Mouse (Mus musculus): ENCODE measurements at regions not wholly inside any gene's neighbourhood (a gene's known extent, or its start where the extent isn't known, plus 50 kb on each side); places are given as distances from the start of the nearest gene placed in this dataset.

DNA sequence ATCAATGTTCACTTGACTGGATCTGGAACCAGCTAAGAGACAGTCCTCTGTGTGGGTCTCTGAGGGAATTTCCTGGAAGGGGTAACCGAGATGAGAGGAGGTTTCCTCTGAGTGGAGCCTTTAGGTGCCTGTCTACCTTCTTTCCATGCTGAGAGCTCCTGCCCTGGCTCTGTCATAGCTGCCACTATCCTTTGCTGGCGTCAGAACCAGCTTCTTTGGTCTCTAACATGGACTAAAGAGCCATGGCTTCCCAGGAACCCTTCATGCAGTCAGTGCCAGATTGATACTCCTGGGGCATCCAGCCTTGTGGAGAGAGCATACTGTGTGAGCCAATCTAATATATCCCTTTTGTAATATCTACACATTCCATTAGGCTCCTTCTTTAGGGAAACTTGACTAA lies 209.9 kb upstream of the Gm5148 start:
- intact Hi-C loops (cut with DNase I), result no loop called here

DNA sequence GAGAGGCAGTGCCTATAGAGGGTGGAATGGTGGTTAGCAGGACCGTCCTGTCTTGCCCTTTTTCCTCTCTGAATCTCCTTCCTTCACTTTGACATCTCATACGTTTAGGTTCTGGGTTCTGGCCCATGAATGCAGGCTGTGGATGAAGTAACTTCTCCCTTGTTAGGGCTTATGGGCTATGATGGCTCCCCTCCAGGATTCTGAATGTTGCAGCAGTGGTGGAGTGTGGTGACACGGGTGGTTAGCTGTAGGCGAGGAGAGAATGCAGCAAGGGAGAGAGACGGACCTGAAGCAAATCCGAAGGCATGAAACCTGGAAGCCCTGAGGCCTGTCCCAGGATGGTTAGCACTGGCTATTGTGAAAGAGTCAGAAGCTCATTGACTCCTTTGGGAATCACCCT lies 204.4 kb upstream of the Gm5148 start:
- intact Hi-C loops (cut with DNase I), result no loop called here

DNA sequence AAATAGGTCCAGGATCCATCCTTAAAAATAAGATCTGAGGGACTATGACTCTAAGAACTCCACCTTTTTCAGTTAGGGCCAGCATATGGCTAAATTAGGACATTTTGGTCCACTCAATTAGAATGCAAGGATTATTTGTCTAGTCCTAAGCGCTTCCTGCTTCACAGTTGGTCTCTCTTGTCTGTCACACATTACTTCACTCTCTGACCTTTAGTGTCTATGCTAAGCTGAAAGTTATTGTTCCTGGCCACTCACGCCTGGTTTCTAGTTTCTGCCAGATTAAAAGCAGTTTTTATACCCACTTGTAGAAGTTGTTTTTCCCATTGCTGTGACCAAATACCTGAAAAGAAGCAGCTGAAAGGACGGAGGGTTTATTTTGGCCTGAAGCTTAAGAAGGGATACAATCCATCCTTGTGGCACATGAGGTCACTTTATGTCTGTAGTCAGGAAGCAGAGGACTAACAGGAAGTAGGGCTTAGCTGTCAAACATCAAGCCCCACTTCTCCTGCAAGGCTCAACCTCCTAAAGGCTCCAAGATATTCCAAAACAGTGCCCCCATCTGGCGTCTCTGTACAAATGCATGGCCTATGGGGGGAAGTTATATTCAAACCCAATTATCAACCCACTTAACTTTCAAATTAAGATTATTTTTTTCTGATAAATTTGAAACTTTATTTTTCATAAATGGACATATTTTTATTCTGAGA lies 195.3 kb upstream of the Gm5148 start:
- intact Hi-C loops (cut with DNase I), result loop anchor here (10.0 kb wide), 2 partner anchors 165 to 275 kb away; no protein-coding TSS in a partner anchor

DNA sequence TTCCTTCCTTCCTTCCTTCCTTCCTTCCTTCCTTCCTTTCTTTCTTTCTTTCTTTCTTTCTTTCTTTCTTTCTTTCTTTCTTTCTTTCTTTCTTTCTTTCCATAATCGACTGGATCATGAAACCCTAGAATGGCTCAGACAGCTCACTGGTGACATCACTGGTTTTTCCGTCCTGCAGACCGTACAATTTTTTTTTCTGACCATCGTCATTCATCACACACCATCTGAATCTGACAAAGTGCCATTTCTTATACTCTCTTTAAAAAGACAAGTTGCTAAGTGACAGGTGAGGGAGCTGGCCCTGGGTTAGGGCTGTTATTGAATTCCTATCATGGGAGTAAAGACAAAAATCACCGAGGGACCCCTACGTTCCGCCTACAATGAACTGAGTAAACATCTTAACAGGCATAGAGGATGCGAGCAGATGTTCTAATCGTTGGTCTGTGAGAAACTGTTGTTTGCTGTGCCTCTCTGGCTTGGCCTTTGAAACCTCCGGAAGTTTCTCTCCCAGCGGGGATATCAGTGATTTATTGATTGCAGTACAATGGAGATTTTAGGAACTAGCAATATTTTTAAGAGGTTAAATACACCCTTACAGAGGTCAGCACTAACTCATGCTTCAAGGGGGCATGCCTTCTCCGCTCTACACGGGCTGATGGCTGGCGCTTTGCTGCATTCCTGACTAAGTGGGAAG lies 192.6 kb upstream of the Gm5148 start:
- intact Hi-C loops (cut with DNase I), result loop anchor here (10.0 kb wide), 2 partner anchors 162 to 272 kb away; no protein-coding TSS in a partner anchor

DNA sequence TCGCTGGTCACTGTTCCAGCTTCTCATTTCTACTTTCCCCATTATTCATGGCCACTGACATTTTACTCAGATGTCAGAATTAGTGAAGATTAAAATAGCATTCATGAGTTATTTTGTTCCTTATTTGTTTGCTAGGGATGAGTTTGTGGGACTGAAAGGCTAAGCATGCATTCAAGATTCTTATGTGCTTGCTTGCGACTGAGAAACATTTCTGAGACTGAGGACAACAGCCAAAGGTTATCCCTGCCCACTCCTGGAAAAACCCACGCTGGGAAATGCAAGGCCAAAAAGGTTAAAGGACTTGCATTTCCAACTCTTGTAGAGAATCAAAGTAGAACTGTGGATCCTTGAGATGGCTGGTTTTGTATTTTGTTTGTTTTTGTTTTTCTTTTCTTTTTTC lies 192.0 kb upstream of the Gm5148 start:
- intact Hi-C loops (cut with DNase I), result loop anchor here (10.0 kb wide), 2 partner anchors 161 to 271 kb away; no protein-coding TSS in a partner anchor

DNA sequence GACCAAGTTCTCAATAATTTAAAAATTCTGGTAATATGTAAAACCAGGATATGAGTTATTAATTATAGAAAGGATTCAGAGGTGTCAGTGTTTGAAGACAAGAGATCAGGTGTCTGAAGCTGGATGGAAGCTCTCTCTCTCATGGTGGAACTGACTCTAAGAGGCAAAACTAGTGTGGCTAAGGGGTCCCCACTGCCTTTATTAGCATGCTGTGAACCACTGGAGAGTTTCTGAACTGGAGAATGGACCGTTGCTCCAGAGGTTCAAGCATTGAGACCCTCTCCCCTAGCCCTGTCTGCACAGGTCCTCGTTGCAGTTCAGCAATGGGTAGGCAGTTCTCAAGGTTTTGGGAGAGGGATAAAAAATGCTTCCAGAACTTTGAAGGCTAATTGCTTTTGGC lies 191.4 kb upstream of the Gm5148 start:
- intact Hi-C loops (cut with DNase I), result loop anchor here (10.0 kb wide), 2 partner anchors 161 to 271 kb away; no protein-coding TSS in a partner anchor

DNA sequence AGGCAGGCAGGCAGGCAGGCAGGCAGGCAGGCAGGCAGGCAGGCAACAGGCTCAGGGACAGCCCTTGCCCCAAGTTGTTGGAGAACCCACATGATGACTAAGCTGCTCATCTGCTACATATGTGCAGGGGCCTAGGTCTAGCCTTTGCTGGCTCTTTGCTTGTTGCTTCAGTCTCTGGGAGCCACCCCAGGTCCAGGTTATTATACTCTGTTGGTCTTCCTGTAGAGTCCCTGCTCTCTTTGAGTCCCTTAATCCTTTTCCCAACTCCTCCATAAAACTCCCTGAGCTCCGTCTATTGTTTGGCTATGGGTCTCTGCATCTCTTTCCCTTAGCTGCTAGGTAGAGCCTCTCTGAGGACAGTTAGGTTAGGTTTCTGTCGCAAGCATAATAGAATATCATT lies 189.8 kb upstream of the Gm5148 start:
- intact Hi-C loops (cut with DNase I), result loop anchor here (10.0 kb wide), 2 partner anchors 159 to 269 kb away; no protein-coding TSS in a partner anchor

DNA sequence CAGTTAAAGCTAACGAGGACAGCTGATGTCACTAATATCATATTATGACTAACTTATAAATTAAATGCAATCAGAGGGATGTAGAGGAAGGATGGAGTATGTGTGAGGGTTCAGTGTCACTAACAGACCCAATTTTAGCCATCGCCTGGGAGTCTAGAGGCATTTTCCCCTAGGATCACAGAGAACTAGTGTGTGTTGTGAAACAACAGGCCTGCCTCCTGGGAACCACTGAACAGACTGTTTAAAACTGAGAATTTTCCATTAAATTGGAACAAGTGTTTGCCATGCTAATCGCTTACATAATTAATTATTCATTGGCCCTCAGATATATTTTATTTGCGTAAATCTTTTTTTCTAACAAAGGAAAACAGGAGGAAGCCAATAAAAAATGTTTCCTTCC lies 185.5 kb upstream of the Gm5148 start:
- intact Hi-C loops (cut with DNase I), result loop anchor here (10.0 kb wide), 2 partner anchors 155 to 265 kb away; no protein-coding TSS in a partner anchor

DNA sequence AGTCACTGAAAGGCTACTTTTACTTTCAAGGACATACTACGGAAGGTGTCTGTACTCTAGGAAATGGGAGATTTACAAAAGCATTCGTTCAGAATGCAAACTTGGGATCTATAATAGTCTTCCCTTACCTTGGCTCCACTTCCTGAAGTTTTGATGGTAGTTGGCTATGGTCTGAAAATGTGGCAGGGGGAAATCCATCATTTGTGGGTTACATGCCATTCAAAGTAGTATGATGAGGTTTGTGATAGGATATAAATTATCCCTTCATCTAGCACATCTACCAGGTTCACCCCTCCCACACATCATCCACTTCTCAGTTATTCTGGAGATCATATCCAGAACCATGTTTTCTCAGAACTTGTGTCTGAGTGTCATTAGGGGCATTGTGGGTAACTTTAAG lies 184.7 kb upstream of the Gm5148 start:
- intact Hi-C loops (cut with DNase I), result no loop called here

DNA sequence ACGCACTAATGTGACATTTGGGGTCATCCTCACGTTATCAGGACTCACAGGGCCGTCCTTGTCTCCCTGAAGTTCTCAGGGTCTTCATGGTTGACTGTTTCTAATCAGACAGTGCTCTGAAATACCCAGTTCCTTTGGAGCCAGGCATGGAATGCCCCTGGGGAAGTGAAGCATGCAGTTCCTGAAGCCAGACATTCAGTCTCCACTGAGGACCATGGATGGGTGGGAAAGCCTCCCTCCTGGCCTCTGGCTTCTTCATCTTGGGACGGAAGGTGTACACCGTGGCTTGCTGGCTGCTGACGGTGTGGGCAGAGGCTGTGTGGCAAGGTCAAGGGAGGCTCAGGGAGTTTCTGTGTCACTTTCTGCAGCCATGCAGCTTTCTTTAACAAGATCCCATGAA lies 184.2 kb upstream of the Gm5148 start:
- intact Hi-C loops (cut with DNase I), result no loop called here

DNA sequence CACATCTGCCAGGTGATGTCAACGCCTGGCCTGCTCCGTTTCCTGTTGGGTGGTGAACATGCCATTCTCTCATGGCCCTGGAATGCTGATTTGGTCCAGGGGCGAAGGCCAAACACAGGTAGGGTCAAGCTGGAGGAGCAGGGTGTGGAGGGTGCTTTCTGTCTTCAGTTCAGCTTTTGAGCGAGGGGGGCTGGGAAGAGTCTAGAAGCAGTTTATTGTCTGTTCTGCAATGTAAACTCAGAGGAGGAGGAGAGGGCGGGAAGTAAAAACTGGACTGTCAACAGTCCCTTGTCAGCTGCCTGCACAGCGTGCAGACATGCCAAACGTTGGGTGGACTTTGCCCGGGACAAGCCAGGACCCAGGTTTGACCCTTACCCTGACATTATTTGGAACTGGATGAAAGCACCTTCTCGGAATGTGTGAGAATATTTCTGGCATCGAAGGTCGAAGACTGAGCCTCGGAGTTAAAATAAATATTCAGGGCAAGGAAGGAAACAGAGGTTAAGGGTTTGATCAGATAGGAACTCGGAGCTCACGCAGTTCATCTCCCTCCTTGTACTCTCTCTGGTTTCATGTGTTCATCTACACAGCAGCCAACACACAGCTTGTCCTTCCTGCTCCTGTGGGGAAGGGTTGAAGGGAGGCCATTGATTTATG lies 183.3 kb upstream of the Gm5148 start:
- intact Hi-C loops (cut with DNase I), result no loop called here

DNA sequence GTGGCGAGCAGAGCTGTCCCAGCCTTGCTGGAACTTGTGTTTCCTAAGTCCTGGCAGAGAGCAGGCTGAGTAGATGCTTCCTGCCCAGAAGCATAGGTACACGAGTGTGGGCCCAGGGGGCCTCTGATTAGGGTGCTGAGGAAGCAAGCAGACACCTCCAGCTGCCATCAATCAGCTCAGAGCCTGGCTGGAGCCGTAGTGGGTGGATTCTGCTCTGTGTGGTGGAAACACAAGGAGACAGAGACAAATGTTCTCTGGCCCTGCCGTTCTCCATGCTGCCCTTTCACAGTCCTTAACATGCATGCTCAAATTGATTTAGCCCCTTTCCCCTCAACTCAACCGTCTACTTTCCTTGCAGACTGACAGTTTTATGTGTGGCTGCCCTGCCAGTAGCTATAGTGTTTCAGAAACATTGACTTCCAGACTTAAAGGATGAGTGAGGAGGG lies 182.5 kb upstream of the Gm5148 start:
- intact Hi-C loops (cut with DNase I), result no loop called here

DNA sequence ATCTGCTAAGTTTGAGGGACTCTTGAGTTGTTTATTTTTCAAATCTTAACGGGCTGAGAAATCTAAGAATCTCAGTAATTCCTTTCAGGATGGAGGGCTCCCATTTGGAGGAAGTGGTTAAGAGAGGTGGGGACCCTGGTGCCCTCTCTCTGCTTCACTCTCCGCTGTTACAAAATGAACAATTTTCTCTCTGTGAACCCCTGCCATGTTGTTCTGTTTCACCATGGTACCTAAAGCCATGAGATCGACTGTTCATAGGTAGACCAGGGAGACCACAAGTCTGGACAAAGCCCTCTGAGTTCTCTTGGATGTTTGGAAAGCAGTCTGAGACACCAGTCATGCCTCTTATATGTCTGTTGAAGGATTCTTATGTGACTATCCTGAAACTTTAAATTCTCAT lies 179.9 kb upstream of the Gm5148 start:
- intact Hi-C loops (cut with DNase I), result no loop called here

DNA sequence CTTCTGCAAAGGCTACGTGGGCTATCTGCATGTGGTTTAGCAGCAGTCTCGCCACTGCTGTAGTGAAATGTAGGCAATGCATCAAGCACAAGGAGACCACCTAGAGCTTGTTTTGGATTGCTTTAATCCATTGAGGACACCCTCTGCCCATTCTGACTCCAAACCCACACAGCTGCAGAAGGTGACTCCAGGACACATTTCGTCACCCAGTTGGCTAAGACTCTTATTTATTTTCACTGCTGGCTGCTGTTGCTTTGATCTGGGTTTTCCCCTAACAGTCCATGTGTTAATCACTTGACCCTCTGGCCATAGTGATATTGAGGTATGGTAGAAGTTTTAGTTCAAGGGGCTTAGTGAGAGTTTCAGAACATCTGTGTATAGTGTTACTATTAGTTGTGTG lies 179.2 kb upstream of the Gm5148 start:
- intact Hi-C loops (cut with DNase I), result no loop called here

DNA sequence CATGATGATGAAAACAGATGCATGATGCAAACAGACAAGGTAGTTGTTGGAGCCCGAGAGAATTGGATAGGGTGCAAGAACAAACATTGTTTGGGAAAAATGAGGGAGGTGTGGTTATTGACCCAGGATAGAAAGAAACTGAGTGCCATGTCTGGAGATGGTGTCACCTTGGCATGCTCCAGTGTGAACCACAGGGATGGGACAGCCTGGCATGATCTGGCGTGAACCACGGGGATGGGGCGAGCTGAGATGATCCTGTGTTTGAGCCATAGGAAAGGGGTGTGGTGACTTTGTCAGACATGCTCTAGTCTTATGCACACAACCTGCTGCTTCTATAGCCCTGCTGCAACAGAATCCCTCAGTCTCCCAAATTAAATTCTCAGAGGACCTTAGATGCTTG lies 178.7 kb upstream of the Gm5148 start:
- intact Hi-C loops (cut with DNase I), result no loop called here

DNA sequence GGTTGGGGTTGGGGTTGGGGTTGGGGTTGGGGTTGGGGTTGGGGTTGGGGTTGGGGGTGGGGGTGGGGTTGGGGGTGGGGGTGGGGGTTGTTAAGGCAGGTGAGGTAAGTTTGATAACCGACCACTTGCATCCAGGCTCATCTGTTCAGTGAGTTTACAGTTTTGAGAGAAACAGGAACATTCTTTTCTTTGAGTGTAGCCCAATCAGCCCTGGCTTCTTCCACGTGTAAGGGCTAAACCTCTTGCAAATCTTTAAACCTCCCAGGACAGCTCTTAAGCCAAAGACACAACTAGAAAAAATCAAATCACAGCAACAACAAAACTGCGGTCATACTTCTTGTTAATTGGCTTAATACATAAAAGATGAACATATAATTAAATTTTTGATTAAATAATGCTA lies 173.1 kb upstream of the Gm5148 start:
- intact Hi-C loops (cut with DNase I), result no loop called here

DNA sequence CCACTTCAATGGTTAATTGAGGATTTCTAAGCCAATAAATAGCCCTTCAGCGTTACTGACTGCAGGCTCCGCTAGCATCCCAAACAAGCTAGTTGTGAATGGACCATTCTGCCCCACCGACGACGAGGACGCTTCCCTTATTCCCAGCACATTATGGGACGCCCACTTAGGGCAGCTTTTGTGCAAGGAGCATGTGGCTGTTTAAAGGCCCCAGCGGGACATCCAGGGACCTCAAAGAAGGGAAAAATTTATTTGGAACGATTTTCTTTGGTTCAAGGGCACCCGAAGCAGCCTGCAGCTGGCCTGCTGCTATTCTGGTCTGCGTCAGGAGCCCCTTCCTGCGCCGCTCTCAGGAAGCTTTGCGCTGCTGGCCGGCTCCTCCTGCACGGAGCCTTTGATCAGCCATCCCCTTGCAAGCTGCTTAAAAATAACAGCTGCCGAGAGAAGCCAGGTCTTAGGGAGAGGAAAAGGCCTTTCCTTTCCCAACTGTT lies 172.6 kb upstream of the Gm5148 start:
- intact Hi-C loops (cut with DNase I), result no loop called here

DNA sequence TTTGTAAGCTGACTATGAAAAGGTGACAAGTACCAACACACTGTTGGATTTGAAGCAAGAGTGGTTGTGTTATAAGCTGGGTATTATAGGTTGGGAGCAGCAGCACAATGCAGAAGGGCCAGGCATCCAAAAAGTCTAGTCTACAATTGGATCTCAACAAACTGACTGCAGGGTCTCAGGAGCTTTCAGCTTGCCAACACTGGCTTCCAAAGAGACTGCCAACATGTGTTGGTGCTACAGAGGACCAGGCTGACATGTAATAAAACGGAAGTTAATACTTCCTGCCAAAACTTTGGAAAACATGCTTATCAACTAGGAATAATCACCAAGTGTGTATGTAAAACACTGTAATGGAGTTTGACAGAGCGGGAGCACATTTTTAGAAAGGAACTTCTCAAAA lies 170.3 kb upstream of the Gm5148 start:
- intact Hi-C loops (cut with DNase I), result no loop called here

DNA sequence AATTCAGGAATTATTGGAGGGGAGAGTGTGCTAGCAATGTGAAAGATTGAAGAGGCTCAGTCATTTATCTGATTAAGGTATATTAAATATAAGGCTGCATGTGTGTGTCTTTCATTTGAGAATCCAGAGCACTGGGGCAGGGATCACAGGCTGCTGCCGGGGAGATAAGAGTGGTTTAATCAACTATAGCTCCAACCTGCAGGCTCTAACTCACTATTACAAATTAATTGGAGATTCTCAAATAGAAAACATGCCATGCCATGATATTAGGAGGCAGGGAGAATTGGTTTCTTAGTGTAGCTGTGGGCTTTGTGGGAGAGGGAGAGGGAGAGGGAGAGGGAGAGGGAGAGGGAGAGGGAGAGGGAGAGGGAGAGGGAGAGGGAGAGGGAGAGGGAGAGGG lies 165.9 kb upstream of the Gm5148 start:
- intact Hi-C loops (cut with DNase I), result no loop called here

DNA sequence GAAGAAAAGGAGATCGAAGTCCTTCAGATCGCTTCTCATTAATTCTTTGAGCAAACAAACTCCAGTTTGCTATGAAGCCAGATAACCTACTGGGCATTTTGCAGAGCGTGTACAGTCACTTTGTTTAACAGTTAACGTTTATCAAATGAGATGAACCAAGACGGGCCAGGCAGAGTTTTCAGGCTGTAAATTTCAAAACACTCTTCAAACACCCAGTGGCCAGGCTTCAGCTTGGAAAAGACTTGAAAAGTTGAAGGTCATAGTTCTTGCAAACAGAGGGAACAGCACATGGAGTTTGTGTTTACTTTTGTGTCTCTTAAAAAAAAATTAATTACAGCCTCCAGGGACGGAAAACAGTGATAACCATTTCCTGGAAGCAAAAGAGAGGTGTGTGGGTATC lies 164.2 kb upstream of the Gm5148 start:
- intact Hi-C loops (cut with DNase I), result no loop called here

DNA sequence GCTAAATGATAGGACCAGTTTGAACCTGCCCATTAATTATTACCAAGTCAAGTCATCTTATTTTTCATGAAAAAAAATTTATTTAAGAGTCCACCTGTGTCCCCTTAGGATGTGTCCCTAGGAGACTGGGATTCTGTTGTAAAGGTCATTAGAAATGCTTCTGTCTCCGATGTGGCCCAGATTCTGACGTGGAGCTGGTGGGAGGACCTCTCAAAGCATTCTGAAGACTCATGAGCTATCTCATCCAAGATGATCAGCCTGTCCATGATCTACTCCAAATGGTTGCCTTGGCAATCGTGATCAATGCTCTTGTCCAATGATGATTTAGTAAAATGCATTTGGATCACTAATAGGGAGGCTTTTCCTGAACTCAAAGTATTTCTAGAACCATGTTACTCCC lies 163.4 kb upstream of the Gm5148 start:
- intact Hi-C loops (cut with DNase I), result no loop called here

Data from adrenal gland (tissue).